Mouse (Mus musculus) ES-E14 (cell line): ENCODE data around the gene Gsg1l. TPM values are rescaled to one million over a fixed set of nuclear protein-coding genes. Genes with fewer than 3 reads are reported as not detected.

Experiments
- DNase-seq: peaks from one replicate; pipeline ENCODE4 v3.0.0-alpha.2; 2013; ENCODE audit warnings: low read depth, low spot score
- H3K27ac ChIP-seq: 2 replicates; pipeline ENCODE4 v1.5.1; 2012; ENCODE audit warnings: low read depth, mild to moderate bottlenecking, low read length, moderate library complexity, mixed read lengths; ENCODE audit not compliant: poor library complexity, insufficient read depth, severe bottlenecking
- H3K36me3 ChIP-seq: 2 replicates; pipeline ENCODE4 v1.6.1; 2012; ENCODE audit warnings: mild to moderate bottlenecking, low read length, moderate library complexity, mixed read lengths; ENCODE audit not compliant: control insufficient read depth, poor library complexity, insufficient read depth, severe bottlenecking
- H3K4me1 ChIP-seq, 2 experiments: fragments of 150-350 bp in 1 of 2; sonication (generic) in 1 of 2; 2 replicates each; pipeline ENCODE4 v1.6.1; 2012; ENCODE audit warnings: low read length in 2 of 2, mild to moderate bottlenecking in 1 of 2, mixed read lengths in 1 of 2; ENCODE audit not compliant: control insufficient read depth in 2 of 2, insufficient read depth in 2 of 2, poor library complexity in 1 of 2
- H3K4me3 ChIP-seq, 2 experiments: fragments of 150-350 bp in 1 of 2; sonication (generic) in 1 of 2; 2 replicates each; pipeline ENCODE4 v1.5.1; 2012; ENCODE audit warnings: low read length in 2 of 2, low read depth in 1 of 2, mild to moderate bottlenecking in 1 of 2, mixed read lengths in 1 of 2; ENCODE audit not compliant: insufficient read depth in 1 of 2, poor library complexity in 1 of 2, severe bottlenecking in 1 of 2
- H3K9ac ChIP-seq: 2 replicates; pipeline ENCODE4 v1.6.1; 2012; ENCODE audit warnings: low read depth, mild to moderate bottlenecking, low read length, mixed read lengths; ENCODE audit not compliant: poor library complexity, insufficient read depth, severe bottlenecking
- H3K9me3 ChIP-seq: fragments of 150-350 bp; sonication (generic); 2 replicates; pipeline ENCODE4 v1.6.1; 2012; ENCODE audit warnings: low read depth, mild to moderate bottlenecking, low read length; ENCODE audit not compliant: control insufficient read depth, insufficient read depth
- CHD2 ChIP-seq: IDR thresholded peaks from 2 replicates; pipeline ENCODE4 v1.6.1; 2014; ENCODE audit warnings: mild to moderate bottlenecking, low read depth, low read length, inconsistent platforms
- HCFC1 ChIP-seq: IDR thresholded peaks from 2 replicates; pipeline ENCODE4 v1.6.1; 2012; ENCODE audit warnings: low read length, inconsistent platforms, borderline replicate concordance; ENCODE audit not compliant: insufficient read depth
- MAFK ChIP-seq: IDR thresholded peaks from 2 replicates; pipeline ENCODE4 v1.6.1; 2014; ENCODE audit warnings: mild to moderate bottlenecking, low read depth, low read length, inconsistent platforms; ENCODE audit not compliant: insufficient read depth
- ZC3H11A ChIP-seq: IDR thresholded peaks from 2 replicates; pipeline ENCODE4 v1.6.1; 2012; ENCODE audit warnings: low read depth, mild to moderate bottlenecking, inconsistent platforms, low read length, borderline replicate concordance
- ZNF384 ChIP-seq: IDR thresholded peaks from 2 replicates; pipeline ENCODE4 v1.6.1; 2012; ENCODE audit warnings: low read depth, low read length, inconsistent platforms
- in situ Hi-C, 2 experiments: fragments of 600-800 bp; cut with MboI; formaldehyde crosslinking; loops; one replicate each; pipeline ENCODE4 v1.15.1; 2025; ENCODE audit warnings: low sequenced_read_pairs in 2 of 2, inconsistent platforms in 1 of 2; ENCODE audit not compliant: unreplicated experiment in 2 of 2
- total RNA-seq: library from RNA; depleted of rRNA; stranded (reverse); fragments of 300-350 nt; gene quantifications from 2 replicates; pipeline ENCODE4 v1.2.3, GENCODE M21; 2012

Gene Gsg1l
- total RNA-seq, 1 experiment = not detected

DNA sequence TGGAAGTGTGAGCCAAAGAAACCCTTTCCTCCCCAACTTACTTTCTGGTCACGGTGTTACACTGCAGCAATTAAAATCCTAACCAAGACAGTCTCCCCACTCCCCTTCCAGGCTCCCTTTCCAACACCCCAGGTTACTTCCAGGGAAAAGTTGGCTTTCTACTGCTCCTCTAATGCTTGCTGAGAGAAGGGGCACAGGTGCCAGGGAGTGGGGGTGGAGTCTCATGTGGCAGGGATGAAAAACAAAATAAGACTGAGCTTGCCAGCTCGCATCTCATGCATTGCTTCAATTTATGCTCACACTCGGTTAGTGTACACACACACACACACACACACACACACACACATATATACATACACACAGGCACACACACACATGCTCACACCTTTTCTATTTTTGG, 46.9 kb downstream of the Gsg1l start:
- Histone ChIP-seq H3K4me3 (no peak overlapping the region), H3K4me1 (no peaks in the 10 kb centered on the region), H3K27ac (no peak overlapping the region), H3K9me3 (no peaks in the 10 kb centered on the region), H3K36me3 (no peaks in the 10 kb centered on the region), H3K9ac (no peak overlapping the region)
- TF ChIP-seq ZNF384 (no peak), ZC3H11A (no peak), CHD2 (no peak), HCFC1 (no peak), MAFK (no peak)
- in situ Hi-C loops = no loop called here
- no peak for DNase-seq

DNA sequence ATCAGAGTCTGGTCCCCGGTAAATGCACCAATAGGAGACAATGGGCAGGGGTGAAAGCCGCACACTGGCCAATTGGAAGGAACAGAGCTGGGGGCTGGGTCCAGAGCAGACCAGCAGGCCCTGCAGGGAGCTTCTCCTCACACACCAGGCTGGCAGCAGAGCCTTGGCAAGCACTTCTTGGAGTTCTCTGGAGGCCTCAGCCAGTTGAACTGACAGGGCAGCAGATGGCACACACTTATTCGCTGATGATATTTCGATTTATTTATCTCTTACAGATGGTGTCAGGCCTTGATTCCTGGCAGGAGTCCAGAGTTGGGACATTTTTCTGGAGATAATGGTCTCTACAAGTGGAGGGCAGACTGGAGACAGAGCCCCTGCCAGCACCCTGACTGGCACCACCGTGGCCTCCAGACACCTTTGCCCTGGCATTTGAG, 49.4 kb downstream of the Gsg1l start:
- Histone ChIP-seq H3K4me1 (no peaks in the 10 kb centered on the region), H3K27ac (no peak overlapping the region), H3K9me3 (no peaks in the 10 kb centered on the region), H3K4me3 (no peak overlapping the region), H3K9ac (no peak overlapping the region), H3K36me3 (no peaks in the 10 kb centered on the region)
- no peak for DNase-seq
- TF ChIP-seq ZC3H11A = no peak
- no peak for TF ChIP-seq CHD2
- no peak for TF ChIP-seq ZNF384
- in situ Hi-C loops = no loop called here

DNA sequence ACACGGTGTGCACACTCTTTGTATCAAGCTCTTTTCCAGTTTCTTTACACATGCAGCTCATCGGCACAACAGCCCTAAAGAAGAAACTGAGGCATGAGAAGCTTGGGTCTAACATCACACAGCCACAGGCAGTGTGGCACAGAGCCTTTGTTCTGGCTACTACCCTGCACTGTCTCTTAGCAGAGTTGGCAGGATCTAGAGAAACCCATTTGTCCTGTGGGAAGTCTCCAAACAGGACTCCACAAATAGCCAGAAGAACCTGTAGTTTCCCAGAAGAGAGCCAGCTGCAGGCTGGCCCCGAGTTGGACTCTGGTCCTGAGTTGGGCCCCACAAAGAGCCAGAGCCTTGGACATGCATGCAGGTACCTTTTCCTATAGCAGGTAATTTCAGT, 49.9 kb downstream of the Gsg1l start:
- no peaks in the 10 kb centered on the region for H3K36me3 ChIP-seq
- no peak overlapping the region for H3K27ac ChIP-seq
- no peak overlapping the region for H3K4me3 ChIP-seq
- H3K9ac ChIP-seq = no peak overlapping the region
- DNase-seq = no peak
- in situ Hi-C loops = no loop called here
- TF ChIP-seq CHD2 (no peak), HCFC1 (no peak), ZNF384 (no peak), ZC3H11A (no peak), MAFK (no peak)
- no peaks in the 10 kb centered on the region for H3K4me1 ChIP-seq
- H3K9me3 ChIP-seq = no peaks in the 10 kb centered on the region

DNA sequence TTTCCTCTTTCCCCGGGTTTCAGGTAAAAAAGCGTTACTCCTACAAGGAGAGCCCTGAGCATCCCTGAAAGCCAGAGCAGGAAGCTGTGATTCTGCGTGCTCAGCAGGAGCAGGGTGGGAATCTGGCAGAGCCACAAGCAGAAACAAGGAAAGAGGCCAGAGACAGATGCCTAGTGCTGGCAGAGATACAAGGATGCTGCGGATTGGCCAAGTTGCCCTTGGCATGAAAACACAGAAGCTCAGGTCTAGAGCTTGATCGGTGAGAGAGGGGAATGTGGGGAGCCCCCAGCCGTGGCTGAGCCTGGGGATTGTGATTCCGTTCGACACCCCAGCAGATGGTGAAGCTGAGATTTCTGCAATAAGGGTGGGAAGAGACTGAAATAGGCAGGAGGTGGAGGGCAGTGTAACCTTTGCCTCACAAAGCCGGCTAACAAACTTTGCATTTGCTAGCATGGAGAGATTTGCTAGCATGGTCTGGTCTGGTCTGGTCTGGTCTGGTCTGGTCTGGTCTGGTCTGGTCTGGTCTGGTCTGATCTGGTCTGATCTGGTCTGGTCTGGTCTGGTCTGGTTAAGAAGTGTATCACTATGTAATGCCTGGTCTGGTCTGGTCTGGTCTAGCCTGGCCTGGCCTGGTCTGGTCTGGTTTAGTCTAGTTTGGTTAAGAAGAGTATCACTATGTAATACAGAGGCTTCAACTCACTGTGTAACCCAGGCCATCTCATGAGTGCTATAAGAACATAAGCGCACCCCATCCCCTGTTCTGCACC, 50.4 kb downstream of the Gsg1l start:
- Histone ChIP-seq H3K4me1 (no peaks in the 10 kb centered on the region), H3K36me3 (no peaks in the 10 kb centered on the region), H3K9ac (no peak overlapping the region), H3K9me3 (no peaks in the 10 kb centered on the region), H3K4me3 (no peak overlapping the region), H3K27ac (no peak overlapping the region)
- no peak for DNase-seq
- TF ChIP-seq HCFC1 (no peak), ZNF384 (no peak), CHD2 (no peak), MAFK (no peak), ZC3H11A (no peak)
- in situ Hi-C loops = no loop called here

DNA sequence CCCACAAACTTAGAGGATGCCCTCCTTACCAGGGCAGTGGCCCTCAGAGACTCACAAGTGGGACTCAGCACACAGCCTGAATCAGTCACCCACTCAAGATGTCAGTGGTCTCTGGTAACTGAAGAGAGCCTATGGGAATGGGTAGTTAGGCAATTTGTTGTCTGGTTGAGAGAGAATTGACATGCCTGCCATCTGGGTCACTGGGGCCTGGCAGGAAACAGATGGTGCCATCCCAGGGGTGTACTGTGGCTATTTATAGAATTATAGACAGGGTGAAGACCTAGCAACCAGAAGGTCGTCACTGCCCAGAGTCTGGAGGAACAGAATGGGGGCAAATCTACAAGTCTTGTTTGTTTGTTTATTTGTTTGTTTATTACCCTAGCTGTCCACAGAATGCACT, 54.8 kb downstream of the Gsg1l start:
- H3K9ac ChIP-seq = no peak overlapping the region
- no peak overlapping the region for H3K4me3 ChIP-seq
- DNase-seq = no peak
- H3K36me3 ChIP-seq = no peaks in the 10 kb centered on the region
- no peak overlapping the region for H3K27ac ChIP-seq
- H3K4me1 ChIP-seq = no peaks in the 10 kb centered on the region
- in situ Hi-C loops = no loop called here
- no peaks in the 10 kb centered on the region for H3K9me3 ChIP-seq
- no peak for TF ChIP-seq ZNF384
- no peak for TF ChIP-seq HCFC1
- no peak for TF ChIP-seq MAFK
- TF ChIP-seq CHD2 = no peak
- no peak for TF ChIP-seq ZC3H11A
